Mouse (Mus musculus) liver, embryonic 14.5 days (tissue): ENCODE data around the gene Ammecr1. TPM values are rescaled to one million over a fixed set of nuclear protein-coding genes. Genes with fewer than 3 reads are reported as not detected.
A peak's percentile ranks its signal among the peaks of the same experiment; 100 is the strongest.

Source experiments
- ATAC-seq: fragments of 200-750 bp; cut with Nextera tagmentation; 2 replicates; pipeline ENCODE4 v1.8.0; 2017; ENCODE audit warnings: moderate number of reproducible peaks, mild to moderate bottlenecking, moderate library complexity; ENCODE audit not compliant: insufficient read depth
- DNase-seq, 3 experiments: peaks; one replicate each; pipeline ENCODE4 v3.0.0-alpha.2; 2012 to 2013; ENCODE audit warnings: low read depth in 3 of 3, low spot score in 3 of 3
- H3K27ac ChIP-seq: fragments of 300-500 bp; sonication (generic); 2 replicates; pipeline ENCODE4 v1.5.1; 2014; ENCODE audit warnings: moderate library complexity, mild to moderate bottlenecking, control low read depth, inconsistent platforms
- H3K27me3 ChIP-seq: fragments of 300-500 bp; sonication (generic); 2 replicates; pipeline ENCODE4 v1.6.1; 2014; ENCODE audit warnings: mild to moderate bottlenecking, low read length, moderate library complexity; ENCODE audit not compliant: control insufficient read depth, insufficient read depth
- H3K36me3 ChIP-seq: fragments of 300-500 bp; sonication (generic); replicated peaks from 2 replicates; pipeline ENCODE4 v1.6.1; 2014; ENCODE audit warnings: low read depth; ENCODE audit not compliant: control insufficient read depth, insufficient read depth
- H3K4me1 ChIP-seq, 2 experiments: fragments of 200-500 bp in 1 of 2; fragments of 300-500 bp in 1 of 2; sonication (generic) in 1 of 2; replicated peaks; 2 replicates each; pipeline ENCODE4 v1.6.1; 2012 to 2014; ENCODE audit warnings: antibody characterized with exemption in 1 of 2, inconsistent platforms in 1 of 2, low read length in 1 of 2; ENCODE audit not compliant: control insufficient read depth in 2 of 2, insufficient read depth in 2 of 2
- H3K4me2 ChIP-seq: fragments of 300-500 bp; sonication (generic); 2 replicates; pipeline ENCODE4 v1.6.1; 2014; ENCODE audit warnings: low read depth, mild to moderate bottlenecking, control low read depth, moderate library complexity
- H3K4me3 ChIP-seq, 2 experiments: fragments of 200-500 bp in 1 of 2; fragments of 300-500 bp in 1 of 2; sonication (generic) in 1 of 2; 2 replicates each; pipeline ENCODE4 v1.5.1; 2012 to 2014; ENCODE audit warnings: low read depth in 2 of 2, low read length in 2 of 2, mild to moderate bottlenecking in 2 of 2, control low read depth in 1 of 2, inconsistent platforms in 1 of 2, moderate library complexity in 1 of 2; ENCODE audit not compliant: insufficient read depth in 1 of 2
- H3K9ac ChIP-seq: fragments of 300-500 bp; sonication (generic); replicated peaks from 2 replicates; pipeline ENCODE4 v1.6.1; 2014; ENCODE audit warnings: mild to moderate bottlenecking, control low read depth, moderate library complexity
- H3K9me3 ChIP-seq: fragments of 300-500 bp; sonication (generic); 2 replicates; pipeline ENCODE4 v1.6.1; 2016; ENCODE audit warnings: low read length, mixed read lengths; ENCODE audit not compliant: control insufficient read depth
- CTCF ChIP-seq: IDR thresholded peaks from 2 replicates; pipeline ENCODE4 v1.5.1; 2016; ENCODE audit warnings: antibody characterized with exemption, low read depth, control low read depth
- EP300 ChIP-seq: IDR thresholded peaks from 2 replicates; pipeline ENCODE4 v1.6.1; 2016; ENCODE audit warnings: antibody characterized with exemption, low read depth
- WGBS: fragments of 180-500 bp; shearing (Covaris S2); extraction: QIAGEN DNeasy Blood & Tissue Kit; methylation state at CpG from one replicate; pipeline ENCODE4 v1.1.7; 2014; ENCODE audit not compliant: insufficient replicate concordance; 5-methylcytosine and 5-hydroxymethylcytosine counted together
- polyA plus RNA-seq, 2 experiments: library from polyadenylated mRNA; depleted of rRNA in 1 of 2; stranded (reverse) in 1 of 2; unstranded in 1 of 2; fragments of >200 nt; fragmentation: Nextera tagmentation in 1 of 2; extraction: Ambion mirVana in 1 of 2; gene quantifications; 2 replicates each; pipeline versions ENCODE4 v1.2.1 to v1.2.3; 2012 to 2014

The Ammecr1 gene
- polyA plus RNA-seq, 2 experiments: 5.0 to 12.8 TPM

- H3K36me3 ChIP-seq: no peaks in the 10 kb centered on the region
- peaks cover 0 to 5% of the 10 kb centered on the region in 2 experiments; a peak in 1 of 4 replicates for H3K4me1 ChIP-seq
- TF ChIP-seq EP300: no peak
- no peak for TF ChIP-seq CTCF
- no peak overlapping the region for H3K9ac ChIP-seq
- H3K4me3 ChIP-seq: no peak overlapping the region
- no peaks in the 10 kb centered on the region for H3K9me3 ChIP-seq
- H3K27me3 ChIP-seq: no peaks in the 10 kb centered on the region
- H3K27ac ChIP-seq: no peak overlapping the region
- no peak overlapping the region for H3K4me2 ChIP-seq
- DNase-seq: no peak
- WGBS: 76% methylated on average over 13 of the region's 13 CpGs
- ATAC-seq: no peak
These were observed 133.2 kb downstream of the Ammecr1 start for GRCm38 (mm10) chrX:142833164-142833796.

- TF ChIP-seq EP300 (no peak), CTCF (no peak)
- Histone ChIP-seq H3K27ac (no peak overlapping the region), H3K9ac (no peak overlapping the region), H3K36me3 (no peaks in the 10 kb centered on the region), H3K4me1 (peaks cover 0 to 5% of the 10 kb centered on the region in 2 experiments; a peak in 1 of 4 replicates), H3K4me3 (no peak overlapping the region), H3K9me3 (no peaks in the 10 kb centered on the region), H3K4me2 (no peak overlapping the region), H3K27me3 (no peaks in the 10 kb centered on the region)
- DNase-seq (no peak), ATAC-seq (no peak)
- WGBS: 63% methylated on average over 3 of the region's 3 CpGs
These were observed 134.3 kb downstream of the Ammecr1 start for GRCm38 (mm10) chrX:142832221-142832620.

- no peak for DNase-seq
- peaks cover 0 to 5% of the 10 kb centered on the region in 2 experiments; a peak in 1 of 4 replicates for H3K4me1 ChIP-seq
- H3K4me3 ChIP-seq: no peak overlapping the region
- H3K27me3 ChIP-seq: no peaks in the 10 kb centered on the region
- H3K27ac ChIP-seq: no peak overlapping the region
- no peak overlapping the region for H3K9ac ChIP-seq
- peak; percentile 41; the same call in 1 of the 2 replicates for ATAC-seq
- no peaks in the 10 kb centered on the region for H3K9me3 ChIP-seq
- no peak overlapping the region for H3K4me2 ChIP-seq
- no peak for TF ChIP-seq CTCF
- TF ChIP-seq EP300: no peak
- no peaks in the 10 kb centered on the region for H3K36me3 ChIP-seq
- WGBS: 65% methylated on average over 6 of the region's 6 CpGs
These were observed 136.0 kb downstream of the Ammecr1 start for GRCm38 (mm10) chrX:142830572-142830971.

GRCm38 (mm10) chrX:142829866-142830470, 136.6 kb downstream of the Ammecr1 start:
- no peak overlapping the region for H3K4me2 ChIP-seq
- no peak overlapping the region for H3K4me3 ChIP-seq
- no peaks in the 10 kb centered on the region for H3K9me3 ChIP-seq
- ATAC-seq (peak; percentile 45; the same call in 1 of the 2 replicates), DNase-seq (no peak)
- no peaks in the 10 kb centered on the region for H3K27me3 ChIP-seq
- H3K36me3 ChIP-seq: no peaks in the 10 kb centered on the region
- whole genome bisulfite sequencing: 54% methylated on average over 12 of the region's 12 CpGs
- peaks cover 0 to 5% of the 10 kb centered on the region in 2 experiments; a peak in 1 of 4 replicates for H3K4me1 ChIP-seq
- TF ChIP-seq EP300 (no peak), CTCF (no peak)
- H3K27ac ChIP-seq: no peak overlapping the region
- H3K9ac ChIP-seq: no peak overlapping the region

- no peak overlapping the region for H3K27ac ChIP-seq
- H3K27me3 ChIP-seq: no peaks in the 10 kb centered on the region
- WGBS: 60% methylated on average over 2 of the region's 2 CpGs
- no peak overlapping the region for H3K4me3 ChIP-seq
- TF ChIP-seq EP300: no peak
- TF ChIP-seq CTCF: no peak
- DNase-seq: no peak
- no peak for ATAC-seq
- no peak overlapping the region for H3K9ac ChIP-seq
- H3K4me2 ChIP-seq: no peak overlapping the region
- peaks cover 0 to 5% of the 10 kb centered on the region in 2 experiments; a peak in 1 of 4 replicates for H3K4me1 ChIP-seq
- H3K9me3 ChIP-seq: no peaks in the 10 kb centered on the region
- no peaks in the 10 kb centered on the region for H3K36me3 ChIP-seq
These were observed 137.3 kb downstream of the Ammecr1 start for GRCm38 (mm10) chrX:142829267-142829666.
